Mouse (Mus musculus) embryo, embryonic 10 days (tissue): ENCODE data around the gene Prpf38a.

Experiments used
- DNase-seq: peaks from one replicate; pipeline ENCODE4 v3.0.0-alpha.2; 2015; ENCODE audit warnings: low spot score

Prpf38a gene

GRCm38 (mm10) chr4:108578840-108579742 is at the start of gene Prpf38a, which contains the start of gene Orc1:
TSS of gene Prpf38a (minus strand) at chr4:108579336.
TSS of gene Orc1 (plus strand) at chr4:108579423.
- peak; percentile 100 for DNase-seq

GRCm38 (mm10) chr4:108627066-108627465 is 47.9 kb upstream of the Prpf38a start:
- no peak for DNase-seq

DNA sequence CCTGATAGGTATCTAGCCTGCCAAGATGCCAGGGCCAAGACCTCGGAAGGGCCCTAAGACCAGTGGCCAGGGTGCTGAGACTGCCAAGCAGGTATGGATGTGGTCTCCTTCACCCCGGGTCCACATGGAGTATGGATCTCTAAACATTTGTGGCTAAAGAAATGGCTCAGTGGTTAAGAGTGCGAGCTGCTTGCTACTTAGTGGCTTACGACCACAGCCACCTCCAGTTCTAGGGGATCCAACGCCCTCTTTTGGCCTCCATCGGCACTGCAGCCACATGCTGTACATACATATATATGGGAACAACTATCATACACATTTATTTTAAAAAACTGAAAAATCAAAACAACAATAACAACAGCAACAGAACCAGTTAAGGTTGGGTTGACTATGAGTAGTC is 42.4 kb upstream of the Prpf38a start:
- peak; percentile 13 for DNase-seq

DNA sequence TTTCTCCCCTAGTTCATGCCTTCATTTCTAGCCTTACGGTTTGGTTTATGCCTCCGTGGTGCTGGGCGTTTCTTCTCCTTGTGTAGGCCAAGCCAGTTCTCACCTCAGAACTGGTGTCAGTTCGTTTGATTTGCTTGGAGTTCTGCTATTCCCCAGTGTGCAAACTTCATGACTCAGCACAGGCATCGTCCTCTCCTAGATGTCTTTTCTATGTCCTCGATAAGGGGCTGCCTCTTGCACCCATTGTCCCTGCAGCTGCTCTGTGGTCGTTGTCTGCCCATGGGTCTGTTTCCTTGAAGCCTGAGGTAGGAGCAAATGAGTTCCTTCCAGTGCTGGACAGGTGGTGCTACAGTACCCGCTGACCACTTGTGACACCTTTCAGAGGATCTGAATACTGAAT is 41.4 kb upstream of the Prpf38a start:
- DNase-seq: no peak

- DNase-seq: peak; percentile 93
Observed at GRCm38 (mm10) chr4:108619587-108620341, 40.6 kb upstream of the Prpf38a start, which contains the start of gene Cc2d1b. TSS of gene Cc2d1b (plus strand) at chr4:108619940.

GRCm38 (mm10) chr4:108619165-108619564 is 40.0 kb upstream of the Prpf38a start:
- DNase-seq: peak; percentile 43

DNA sequence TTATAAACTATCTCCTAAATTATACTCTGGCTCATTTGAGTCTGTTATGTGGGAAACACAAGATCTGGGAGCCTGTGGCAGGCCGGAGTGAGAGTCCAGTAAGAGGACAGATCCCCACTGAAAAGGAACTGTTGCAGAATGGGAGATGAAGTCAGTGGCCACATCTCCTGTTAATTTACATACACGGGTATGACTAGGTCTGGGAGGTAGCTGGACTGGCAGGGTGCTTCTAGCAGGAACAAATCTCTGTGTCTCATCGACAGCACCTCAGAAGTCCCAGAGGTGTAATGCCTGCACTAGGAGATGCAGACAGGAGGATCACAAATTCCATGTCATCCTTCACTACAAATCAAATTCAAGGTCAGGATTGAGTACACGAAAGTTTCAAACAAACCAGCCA is 39.5 kb upstream of the Prpf38a start:
- no peak for DNase-seq

GRCm38 (mm10) chr4:108610935-108611334 is 31.8 kb upstream of the Prpf38a start:
- DNase-seq: no peak

- DNase-seq: no peak
Observed at GRCm38 (mm10) chr4:108608651-108609050, 29.5 kb upstream of the Prpf38a start.

DNA sequence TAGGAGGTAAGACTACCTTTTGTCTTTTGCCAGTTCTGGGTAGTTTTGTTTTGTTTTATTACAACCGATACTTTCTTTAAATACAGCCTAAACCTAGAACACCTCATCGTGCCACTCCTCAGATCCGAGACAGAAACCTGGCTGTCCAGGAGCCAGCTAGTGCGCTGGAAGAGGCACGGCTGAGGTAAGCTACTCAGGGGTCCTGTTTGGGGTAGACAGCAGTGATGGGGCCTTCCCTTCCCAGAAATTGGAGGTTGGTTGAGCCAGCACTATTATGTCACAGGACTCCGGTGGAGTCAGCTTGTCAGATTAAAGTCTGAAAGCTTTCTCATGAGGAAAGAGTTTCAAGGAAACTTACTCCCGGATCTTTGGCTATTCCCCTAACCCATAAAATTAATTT is 22.7 kb upstream of the Prpf38a start:
- DNase-seq: no peak

GRCm38 (mm10) chr4:108598306-108598705 is 19.2 kb upstream of the Prpf38a start:
- DNase-seq: no peak

- no peak for DNase-seq
Observed at GRCm38 (mm10) chr4:108595785-108596184, 16.6 kb upstream of the Prpf38a start.

DNA sequence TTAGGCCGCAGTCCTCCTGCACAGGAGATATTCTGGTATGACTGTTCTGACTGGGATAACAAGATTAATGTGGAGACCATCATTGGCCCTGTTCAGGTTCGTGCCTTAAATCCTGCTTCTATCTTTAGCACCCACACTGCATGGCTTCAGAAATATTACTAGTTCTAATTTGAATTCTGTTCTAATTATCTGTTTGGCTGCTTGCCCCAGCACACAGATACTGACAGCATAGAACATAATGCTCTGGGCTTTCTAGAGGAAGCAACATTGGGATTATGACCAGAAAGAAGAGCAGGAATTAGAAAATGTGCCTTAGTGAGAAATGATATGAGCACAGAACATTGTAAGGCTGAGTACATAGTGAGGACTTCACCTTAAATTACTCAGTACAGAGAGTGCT is 14.2 kb upstream of the Prpf38a start:
- DNase-seq: no peak

GRCm38 (mm10) chr4:108579743-108580411 is 741 bp upstream of the Prpf38a start:
- no peak for DNase-seq

- DNase-seq: no peak
Observed at GRCm38 (mm10) chr4:108572644-108573043, 6.5 kb downstream of the Prpf38a start.

GRCm38 (mm10) chr4:108565026-108565425 is 14.1 kb downstream of the Prpf38a start:
- no peak for DNase-seq

DNA sequence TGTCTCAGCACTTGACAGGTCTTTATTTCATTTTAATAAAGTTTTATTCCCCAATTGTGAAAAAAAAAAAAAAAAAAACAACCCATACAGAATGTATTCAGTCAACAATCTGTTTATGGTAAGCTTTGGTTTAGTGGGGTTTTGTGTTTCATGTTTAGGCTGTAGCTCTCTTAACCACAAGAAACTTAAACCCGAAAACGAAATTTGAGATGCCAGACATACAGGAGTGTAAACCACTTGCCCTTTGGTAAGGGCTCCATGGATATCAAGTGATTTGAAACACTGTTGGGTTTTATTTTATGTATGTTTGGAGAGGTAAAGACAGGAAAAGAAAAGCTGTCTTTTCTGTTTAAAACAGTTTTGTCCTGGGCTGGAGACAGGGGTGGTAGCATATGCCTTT is 39.4 kb downstream of the Prpf38a start:
- DNase-seq: no peak
